Mouse (Mus musculus) ovary, adult 18-20 months (tissue): Measurements from ENCODE around the gene Olfr571.

Experiments
- DNase-seq: peaks from one replicate; pipeline ENCODE4 v3.0.0; 2022; ENCODE audit warnings: low spot score, mixed read lengths

The Olfr571 gene

GRCm38 (mm10) chr7:102917032-102917875 lies at the start of gene Olfr571:
Gene Olfr571 (minus strand): TSS chr7:102917536.
- DNase-seq = no peak

GRCm38 (mm10) chr7:102962360-102962759 lies 45.0 kb upstream of the Olfr571 start, which contains the start of gene Olfr576:
Gene Olfr576 (plus strand): TSS chr7:102962660.
- DNase-seq = no peak

DNA sequence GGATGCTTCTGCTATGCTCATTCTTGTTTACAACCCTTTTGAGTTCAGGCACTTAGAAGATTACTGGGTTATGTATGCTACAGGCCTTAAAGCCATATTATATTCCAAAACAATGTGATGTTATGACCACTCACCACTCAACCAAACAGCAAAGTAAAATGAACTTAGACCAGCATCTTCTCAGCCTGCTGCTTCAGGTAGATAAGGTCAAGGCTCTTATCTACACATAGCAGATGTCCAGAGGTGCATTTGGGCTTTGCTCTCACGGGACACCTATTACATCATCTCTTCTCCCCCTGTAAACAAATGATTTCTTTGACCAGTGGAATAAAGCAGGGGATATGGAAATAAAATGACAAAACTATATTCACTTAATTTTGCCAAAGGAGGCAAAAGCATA lies 41.3 kb upstream of the Olfr571 start, which contains the start of gene Olfr575:
Gene Olfr575, minus strand, starts transcription at position 183 of the 400 bp plus-strand sequence.
- no peak for DNase-seq

DNA sequence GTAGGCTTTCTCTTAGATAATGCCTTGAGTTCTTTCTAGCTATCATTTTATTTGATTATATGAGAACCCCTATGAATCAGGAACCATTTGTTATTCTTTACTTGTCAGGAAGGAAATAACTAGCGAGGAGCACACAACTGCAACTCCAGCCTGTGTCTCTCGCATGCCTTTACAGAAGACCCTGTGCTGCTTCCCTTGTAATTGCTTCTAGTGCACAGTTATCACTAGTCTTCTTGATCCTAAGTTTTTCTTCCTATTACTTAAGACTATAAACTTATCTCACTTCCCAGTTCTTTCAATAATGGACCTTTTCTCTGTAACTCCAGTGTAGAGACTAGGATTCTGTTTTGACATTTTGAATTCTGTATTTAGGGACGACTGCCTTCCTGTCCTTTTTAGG lies 40.8 kb upstream of the Olfr571 start:
- no peak for DNase-seq

DNA sequence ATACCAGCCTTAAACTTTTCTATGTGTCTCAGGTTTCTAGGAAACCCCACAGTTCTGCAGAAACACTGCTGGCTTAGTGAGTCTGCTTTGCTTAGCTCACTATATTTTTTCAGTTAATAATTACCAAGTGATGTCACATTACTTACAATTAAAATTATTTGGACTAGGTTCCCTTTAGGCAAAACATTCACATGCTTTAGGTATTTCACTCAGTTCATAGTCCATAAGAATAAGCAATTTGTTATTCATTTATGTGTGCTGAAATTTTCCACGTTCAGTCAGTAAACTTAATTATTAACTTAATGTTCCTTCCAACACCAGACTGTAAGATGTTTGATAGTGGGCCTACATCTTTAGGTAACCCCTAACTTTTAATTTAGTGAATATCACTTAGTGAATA lies 33.4 kb upstream of the Olfr571 start:
- DNase-seq = no peak

DNA sequence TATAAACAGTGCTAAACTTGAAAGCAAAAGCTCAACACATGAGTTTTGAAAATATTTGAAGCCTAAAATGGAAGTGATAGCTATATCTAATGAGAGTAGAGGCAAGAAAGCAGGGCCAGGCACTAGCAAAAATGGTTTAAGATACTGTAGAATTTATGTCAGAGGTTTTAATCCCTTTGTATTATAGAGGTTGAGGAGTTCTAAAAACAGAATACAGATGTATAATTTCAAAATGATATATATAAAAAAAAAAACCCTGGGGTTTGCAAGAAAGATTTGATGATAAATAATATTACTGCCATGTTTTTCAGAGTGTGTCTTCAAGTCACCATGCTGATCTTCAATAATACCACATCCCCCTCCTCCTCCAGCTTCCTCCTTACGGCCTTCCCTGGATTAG lies 30.8 kb upstream of the Olfr571 start, which contains the start of gene Olfr574:
Gene Olfr574, plus strand, starts transcription at position 301 of the 400 bp plus-strand sequence.
- no peak for DNase-seq

GRCm38 (mm10) chr7:102943417-102943816 lies 26.1 kb upstream of the Olfr571 start:
- DNase-seq = no peak

DNA sequence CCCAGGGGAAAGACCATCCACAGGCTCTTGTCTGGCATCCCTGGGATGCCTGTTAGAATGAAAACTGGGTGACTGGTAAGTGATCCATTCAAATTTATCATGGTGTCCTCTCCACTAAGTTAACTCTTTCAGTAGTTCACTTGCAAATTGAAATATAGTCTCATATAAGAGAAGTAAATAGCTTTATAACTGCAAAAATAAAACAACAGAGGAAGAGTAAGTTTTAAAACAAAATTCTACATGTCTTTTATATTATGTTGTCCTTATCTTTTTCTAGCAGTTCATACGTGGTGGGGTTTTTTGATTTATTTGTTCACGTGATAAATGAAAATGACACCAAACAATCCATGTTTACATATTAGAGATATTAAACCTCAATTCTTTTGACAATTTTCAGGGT lies 25.1 kb upstream of the Olfr571 start, which contains the start of gene Olfr573-ps1:
Gene Olfr573-ps1, minus strand, starts transcription at position 101 of the 400 bp plus-strand sequence.
- DNase-seq = no peak

DNA sequence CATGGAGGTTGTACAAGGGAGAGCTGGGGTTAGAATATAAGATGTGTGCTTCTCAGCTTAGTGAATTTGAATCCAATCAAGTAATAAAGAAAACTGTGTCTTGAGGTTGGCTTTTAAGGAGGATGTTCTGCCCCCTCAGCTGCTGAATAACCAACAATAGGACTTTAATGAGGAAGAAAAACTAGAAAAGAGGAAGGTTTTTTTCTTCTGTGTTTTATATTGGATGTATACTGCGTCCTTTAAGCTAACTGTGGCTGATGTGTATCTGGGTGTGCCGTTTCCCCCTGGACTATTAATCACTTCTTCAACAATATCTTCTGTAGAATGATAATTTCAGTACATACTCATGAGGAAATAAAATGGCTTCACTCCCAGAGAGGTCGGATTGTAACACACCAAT lies 9.8 kb upstream of the Olfr571 start:
- DNase-seq = no peak

DNA sequence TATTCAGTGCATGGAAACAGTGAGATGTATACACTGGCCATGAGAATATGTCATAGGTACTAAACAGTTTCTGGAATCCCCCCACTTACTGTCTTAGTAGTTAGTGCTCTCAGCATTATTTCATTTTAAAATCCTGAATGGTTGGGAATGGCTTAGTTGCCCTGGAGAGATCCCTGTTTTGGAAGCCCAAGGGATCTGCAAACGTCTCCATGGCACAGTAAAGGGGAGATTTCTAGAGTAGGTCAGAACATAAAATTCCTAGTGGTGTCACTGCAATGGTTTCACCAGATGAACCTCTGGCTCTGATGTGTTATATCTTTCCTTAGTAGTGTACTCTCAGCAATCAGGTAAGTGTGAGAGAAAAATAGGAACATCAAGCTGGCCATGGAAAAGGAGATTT lies 6.8 kb upstream of the Olfr571 start, which contains the start of gene Olfr572:
Gene Olfr572, plus strand, starts transcription at position 301 of the 400 bp plus-strand sequence.
- no peak for DNase-seq

- no peak for DNase-seq
Measured at GRCm38 (mm10) chr7:102919632-102920031, 2.3 kb upstream of the Olfr571 start.

DNA sequence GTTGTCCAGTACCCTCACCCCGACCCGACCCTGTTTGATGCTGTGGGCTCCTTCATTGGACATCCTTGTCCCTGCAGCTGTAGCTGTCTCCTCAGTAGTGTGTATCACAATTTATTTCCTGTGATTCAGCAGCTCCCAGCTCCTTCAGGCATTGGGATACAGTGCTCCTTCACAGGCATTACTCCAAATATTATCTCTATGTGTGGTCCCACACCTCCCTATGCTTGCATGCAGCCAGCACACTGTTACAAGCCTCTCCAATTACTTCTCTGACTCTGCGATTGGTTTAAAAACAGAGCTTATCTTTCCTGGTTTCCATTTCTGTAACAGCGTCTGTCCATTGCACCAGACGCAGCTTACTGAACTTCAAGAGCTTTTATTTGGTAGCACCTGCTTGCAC lies 931 bp downstream of the Olfr571 start:
- no peak for DNase-seq

DNA sequence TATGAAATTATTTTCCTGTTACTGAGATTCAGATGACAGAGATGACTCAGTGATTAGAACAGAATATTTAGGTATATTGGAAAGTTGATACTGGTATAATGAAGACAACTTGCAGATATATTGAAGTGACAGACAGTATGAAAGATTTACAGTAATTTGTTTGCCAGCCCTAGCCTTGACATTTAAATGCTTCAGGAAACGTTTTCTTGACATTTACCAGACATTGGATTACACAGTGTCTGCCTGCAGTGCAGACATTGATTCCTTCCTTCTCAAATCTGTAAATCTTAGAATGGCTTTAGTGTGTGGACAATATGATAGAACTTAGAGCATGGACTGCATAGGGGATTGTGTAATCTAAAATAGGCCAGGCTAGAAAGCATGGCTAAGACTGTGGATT lies 2.1 kb downstream of the Olfr571 start:
- no peak for DNase-seq

GRCm38 (mm10) chr7:102890782-102891181 lies 26.6 kb downstream of the Olfr571 start, which contains the start of gene Olfr569:
Gene Olfr569 (minus strand): TSS chr7:102890882.
- no peak for DNase-seq

DNA sequence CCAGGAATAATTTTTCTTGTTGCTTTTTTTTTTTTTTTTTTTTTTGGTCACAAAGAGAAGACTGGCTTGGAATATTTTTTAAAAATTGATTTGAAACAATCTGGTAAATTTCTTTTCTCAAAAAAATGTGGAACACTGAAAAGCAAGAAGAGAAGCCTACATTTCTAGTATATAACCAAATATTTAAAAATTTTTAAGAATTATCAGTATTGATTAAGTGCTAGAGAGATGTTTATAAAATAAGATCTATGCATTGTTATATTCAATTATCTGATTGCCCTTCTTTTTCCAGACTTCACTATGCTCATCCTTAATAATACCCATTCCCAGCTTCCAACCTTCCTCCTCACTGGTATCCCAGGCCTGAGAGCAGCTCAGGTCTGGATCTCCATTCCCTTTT lies 40.5 kb downstream of the Olfr571 start, which contains the start of gene Olfr568:
Gene Olfr568, plus strand, starts transcription at position 301 of the 400 bp plus-strand sequence.
- no peak for DNase-seq

DNA sequence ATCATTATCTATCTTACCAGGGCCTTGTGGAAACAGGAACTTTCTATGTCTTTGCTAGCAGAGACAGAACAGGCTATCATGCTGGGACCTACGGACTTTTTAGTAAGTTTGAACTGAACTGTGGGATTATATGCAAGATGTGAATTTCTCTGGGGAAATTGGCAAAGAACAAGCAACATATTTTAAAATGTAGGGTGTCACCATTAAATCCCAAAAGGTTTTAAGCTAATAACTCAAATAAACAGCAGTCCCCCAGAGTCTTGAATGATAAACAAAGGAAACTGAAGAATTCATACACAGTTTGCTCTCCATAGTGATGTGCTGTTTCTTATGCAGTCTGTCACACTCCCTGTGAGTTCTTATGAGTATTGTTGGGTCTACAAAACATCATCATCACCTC lies 58.7 kb downstream of the Olfr571 start, which contains the start of gene Olfr566:
Gene Olfr566, minus strand, starts transcription at position 101 of the 400 bp plus-strand sequence.
- no peak for DNase-seq

DNA sequence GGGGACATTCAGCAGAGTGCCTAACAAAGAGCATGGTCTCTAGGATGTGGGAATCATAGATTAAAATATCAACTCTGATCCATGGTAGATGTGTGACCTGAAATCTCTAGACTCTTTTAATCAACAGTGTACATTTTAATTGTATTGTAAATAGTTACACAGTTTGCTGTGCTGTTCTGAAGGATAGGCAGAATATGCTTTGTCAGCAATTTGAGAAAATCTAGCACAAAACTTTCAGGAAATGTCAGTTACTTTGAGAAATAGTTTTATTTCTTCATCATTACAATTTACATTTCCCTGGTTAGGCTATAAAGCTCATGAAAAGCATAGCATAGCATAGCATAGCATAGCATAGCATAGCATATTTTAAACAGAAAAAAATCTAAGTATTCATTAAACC lies 61.5 kb downstream of the Olfr571 start:
- DNase-seq = no peak
